8 mouse cellular contexts compared by ENCODE assay signal in genomic region chr8:85080532-85081215, GRCm38 (mm10). TPM values are rescaled to one million over a fixed set of nuclear protein-coding genes. Genes with fewer than 3 reads are reported as not detected.
DNase-seq lines count a peak whose midpoint lies in the region; ATAC-seq lines count a peak whose summit lies in the region.

TSS of gene Wdr83os (plus strand) at chr8:85080740.

- peaks cover 42% of the 10 kb centered on the region for H3K4me1 ChIP-seq in limb, embryonic 10.5 days
- H3K4me1 ChIP-seq in midbrain, embryonic 11.5 days (ENCODE audit: control insufficient read depth, insufficient read depth, low read length) = peaks cover 10% of the 10 kb centered on the region

- H3K4me3 ChIP-seq in limb, embryonic 10.5 days = peak within 1 kb of the TSS; percentile 96
- H3K4me3 ChIP-seq in midbrain, embryonic 11.5 days (ENCODE audit: low read depth, low read length) = peak within 1 kb of the TSS; percentile 87

- under 1% methylated on average over 30 of the region's 30 CpGs for WGBS in limb, embryonic 10.5 days
- WGBS in midbrain, embryonic 11.5 days = under 1% methylated on average over 30 of the region's 30 CpGs

- no peaks in the 10 kb centered on the region for H3K9me3 ChIP-seq in limb, embryonic 10.5 days (replicated peaks)
- no peaks in the 10 kb centered on the region for H3K9me3 ChIP-seq in midbrain, embryonic 11.5 days (ENCODE audit: control insufficient read depth, low read length)

- peak within 1 kb of the TSS; percentile 87 for H3K27ac ChIP-seq in limb, embryonic 10.5 days
- no peak within 1 kb of the TSS for H3K27ac ChIP-seq in midbrain, embryonic 11.5 days (ENCODE audit: low read depth, low read length)

- peak; percentile 36 to 56 for DNase-seq in urinary bladder, adult 18-20 months (ENCODE audit: low spot score in 2 of 2)
- DNase-seq in urinary bladder, postnatal 4 days (ENCODE audit: low spot score in 2 of 2) = no peak
- DNase-seq in gastrocnemius, postnatal 14 days = no peak
- DNase-seq in limb, embryonic 10.5 days (ENCODE audit: low spot score) = peak; percentile 76
- DNase-seq in midbrain, embryonic 11.5 days (ENCODE audit: low spot score, missing footprints) = peak; percentile 98
- DNase-seq in spleen, postnatal 4 days (ENCODE audit: low spot score in 2 of 2) = peak; percentile 64 to 84

- H3K9ac ChIP-seq in midbrain, embryonic 11.5 days (ENCODE audit: low read length) = peak within 1 kb of the TSS; percentile 92

- H3K4me2 ChIP-seq in midbrain, embryonic 11.5 days = peak within 1 kb of the TSS; percentile 93

- ATAC-seq in common myeloid progenitor, adult 5-6 weeks (replicated peaks; ENCODE audit: low read depth, poor library complexity, severe bottlenecking) = peak; percentile 27; the same call in 1 of the 2 replicates
- ATAC-seq in inflammation-experienced regulatory T-cells, adult 6 months = peak; percentile 18
- peak; percentile 20 for ATAC-seq in midbrain, embryonic 11.5 days (ENCODE audit: low FRiP score)

- peaks cover 47% of the 10 kb centered on the region for H3K36me3 ChIP-seq in limb, embryonic 10.5 days
- peaks cover 5% of the 10 kb centered on the region; the same call in 1 of the 2 replicates for H3K36me3 ChIP-seq in midbrain, embryonic 11.5 days (ENCODE audit: control insufficient read depth, insufficient read depth, low read length)

- intact Hi-C loops in gastrocnemius, postnatal 14 days (cut with DNase I; ENCODE audit: low total_unique reads) = loop anchor here (10.0 kb wide), 2 partner anchors 94 to 314 kb away; no protein-coding TSS in a partner anchor

- no peaks in the 10 kb centered on the region for H3K27me3 ChIP-seq in limb, embryonic 10.5 days (ENCODE audit: low read depth, poor library complexity, severe bottlenecking)
- H3K27me3 ChIP-seq in midbrain, embryonic 11.5 days (ENCODE audit: control insufficient read depth, insufficient read depth, low read length) = no peaks in the 10 kb centered on the region

RNA-seq across cellular contexts. Expression of gene Wdr83os, which starts in this region (rescaled TPM):
- 52.3 and 58.1 TPM in 2 replicates for total RNA-seq in common myeloid progenitor, adult 5-6 weeks (2017)
- 10 to 100 TPM; 45.3 to 46.2 TPM for total RNA-seq in gastrocnemius, postnatal 14 days (2021)
- polyA plus RNA-seq in inflammation-experienced regulatory T-cells, adult 6 months (2017; shearing (Covaris generic)) = 100 to 1,000 TPM; 114 to 166 (median 129) TPM
- 109 and 116 TPM in 2 replicates for polyA plus RNA-seq in limb, embryonic 10.5 days (2016; fragmentation: Nextera tagmentation; extraction: Ambion mirVana)
- polyA plus RNA-seq in midbrain, embryonic 11.5 days (2014; fragmentation: Nextera tagmentation; extraction: Ambion mirVana) = 120 and 135 TPM in 2 replicates

Comparison
In these comparisons a context has a peak if more than half of its experiments do, and no peak if none do; other contexts are left out.
1. DNase-seq: peak in urinary bladder, adult 18-20 months (2 of 2), limb, embryonic 10.5 days (single experiment), midbrain, embryonic 11.5 days (single experiment) and spleen, postnatal 4 days (2 of 2); none in urinary bladder, postnatal 4 days (0 of 2) and gastrocnemius, postnatal 14 days (single experiment).
2. Peak in every context shown above with its lines, with median percentiles within 50 percentile points of each other: ATAC-seq.